Mouse (Mus musculus): ENCODE data around the gene Trp53bp2. TPM values are rescaled to one million over a fixed set of nuclear protein-coding genes. Genes with fewer than 3 reads are reported as not detected.

Trp53bp2 gene
- polyA plus RNA-seq, 1 experiment: 5.4 TPM

DNA sequence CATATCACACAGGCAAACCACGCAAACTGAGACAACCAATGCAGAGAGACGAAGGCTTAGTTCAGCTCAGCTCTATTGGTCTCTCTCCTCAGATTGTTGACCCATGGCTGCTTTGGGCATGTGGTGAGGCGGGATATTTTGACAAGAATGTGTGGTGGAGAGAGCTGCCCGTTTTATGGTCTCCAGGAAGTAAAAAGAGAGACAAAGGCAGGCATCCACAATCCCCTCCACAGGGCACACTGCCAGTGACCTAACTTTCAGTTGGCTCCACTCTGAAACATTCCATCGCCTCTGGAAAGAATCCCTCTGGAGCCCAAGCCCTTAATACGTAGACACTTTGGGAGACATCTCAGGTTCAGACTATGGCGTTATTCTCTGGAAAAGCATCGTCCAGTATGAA is 10.8 kb upstream of the Trp53bp2 start:
- 84% methylated on average over 8 of the region's 8 CpGs for WGBS
- no peak for TF ChIP-seq CTCF (IDR thresholded peaks at IDR 0.05; ENCODE audit: control insufficient read depth, insufficient read depth, low read length)
- Histone ChIP-seq H3K4me3 (replicated peaks; ENCODE audit: control insufficient read depth, low read depth, low read length) (no peak overlapping the region), H3K4me1 (ENCODE audit: control insufficient read depth, insufficient read depth, low read length) (no peaks in the 10 kb centered on the region; the same call in 1 of the 2 replicates), H3K27ac (ENCODE audit: control insufficient read depth, insufficient read depth, low read depth, low read length, poor library complexity) (no peak overlapping the region; the same call in 1 of the 2 replicates)

DNA sequence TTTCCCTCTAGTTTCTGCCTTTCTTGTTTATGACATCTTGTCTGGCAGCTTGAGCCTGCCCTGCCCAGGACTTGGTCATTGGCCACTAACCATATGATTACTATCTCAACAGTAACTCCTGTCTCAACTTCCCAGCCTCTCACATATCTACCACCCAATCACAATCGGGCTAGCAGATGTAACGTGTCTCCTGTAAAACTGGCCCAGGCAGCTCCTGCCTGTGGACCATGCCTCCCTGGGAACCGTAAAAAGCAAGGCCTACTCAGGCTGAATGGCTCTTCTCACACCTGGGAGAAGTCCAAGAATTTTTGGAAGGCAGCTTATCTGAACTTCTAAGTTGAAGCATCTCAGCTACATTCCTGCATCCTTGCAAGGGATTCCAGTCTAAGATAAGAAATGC is 10.2 kb upstream of the Trp53bp2 start:
- TF ChIP-seq POLR2A (IDR thresholded peaks at IDR 0.05; ENCODE audit: borderline replicate concordance, control insufficient read depth, low read depth, low read length): no peak
- TF ChIP-seq CTCF (IDR thresholded peaks at IDR 0.05; ENCODE audit: control insufficient read depth, insufficient read depth, low read length): no peak
- 65% methylated on average over 3 of the region's 3 CpGs for WGBS
- Histone ChIP-seq H3K27ac (ENCODE audit: control insufficient read depth, insufficient read depth, low read depth, low read length, poor library complexity) (no peak overlapping the region), H3K4me3 (replicated peaks; ENCODE audit: control insufficient read depth, low read depth, low read length) (no peak overlapping the region), H3K4me1 (ENCODE audit: control insufficient read depth, insufficient read depth, low read length) (no peaks in the 10 kb centered on the region; the same call in 1 of the 2 replicates)

DNA sequence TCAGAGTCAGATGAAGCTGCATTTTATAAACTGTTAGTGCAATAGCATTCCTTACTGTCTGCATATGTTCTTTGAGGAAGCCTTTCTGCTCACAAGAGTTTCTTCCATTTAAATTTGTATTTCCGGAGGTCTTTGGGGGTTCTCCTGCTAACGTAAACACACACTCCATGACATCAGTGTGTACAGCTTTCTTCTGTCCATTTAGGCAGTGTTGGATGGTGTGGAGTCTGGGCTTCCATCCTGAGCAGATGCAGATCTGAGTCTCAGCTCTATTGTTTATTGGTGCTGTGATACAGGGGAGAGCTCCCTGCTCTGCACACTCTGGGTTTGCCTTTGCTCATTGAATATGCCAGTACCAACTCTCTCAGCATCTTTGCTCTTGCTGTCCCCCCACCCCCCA is 9.8 kb upstream of the Trp53bp2 start:
- no peak for TF ChIP-seq POLR2A (IDR thresholded peaks at IDR 0.05; ENCODE audit: borderline replicate concordance, control insufficient read depth, low read depth, low read length)
- TF ChIP-seq CTCF (IDR thresholded peaks at IDR 0.05; ENCODE audit: control insufficient read depth, insufficient read depth, low read length): no peak
- Histone ChIP-seq H3K27ac (ENCODE audit: control insufficient read depth, insufficient read depth, low read depth, low read length, poor library complexity) (no peak overlapping the region), H3K4me3 (replicated peaks; ENCODE audit: control insufficient read depth, low read depth, low read length) (no peak overlapping the region), H3K4me1 (ENCODE audit: control insufficient read depth, insufficient read depth, low read length) (no peaks in the 10 kb centered on the region; the same call in 1 of the 2 replicates)
- 89% methylated on average over 2 of the region's 2 CpGs for WGBS

DNA sequence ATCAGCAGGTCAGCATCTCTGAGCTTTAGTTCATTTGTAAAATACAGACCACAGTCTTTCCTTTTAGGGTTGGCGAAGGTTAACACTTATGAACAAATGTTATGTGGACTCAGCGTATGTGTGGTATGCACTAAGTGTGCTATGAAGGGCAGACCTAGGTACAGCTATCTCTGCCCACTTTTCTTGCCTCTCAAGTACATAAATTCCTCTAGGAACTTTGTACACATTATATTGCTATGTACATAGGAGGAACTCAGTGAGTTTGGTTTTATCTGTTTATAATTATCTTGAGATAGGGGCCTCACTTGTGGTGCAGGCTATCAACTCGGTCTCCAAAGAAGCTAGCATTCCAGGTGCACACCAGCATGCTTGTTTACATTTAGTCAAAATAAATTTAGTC is 9.1 kb upstream of the Trp53bp2 start:
- H3K4me3 ChIP-seq (replicated peaks; ENCODE audit: control insufficient read depth, low read depth, low read length): no peak overlapping the region
- WGBS: 84% methylated on average over 3 of the region's 3 CpGs
- no peak for TF ChIP-seq POLR2A (IDR thresholded peaks at IDR 0.05; ENCODE audit: borderline replicate concordance, control insufficient read depth, low read depth, low read length)
- TF ChIP-seq CTCF (IDR thresholded peaks at IDR 0.05; ENCODE audit: control insufficient read depth, insufficient read depth, low read length): no peak
- H3K27ac ChIP-seq (ENCODE audit: control insufficient read depth, insufficient read depth, low read depth, low read length, poor library complexity): no peak overlapping the region
- no peaks in the 10 kb centered on the region; the same call in 1 of the 2 replicates for H3K4me1 ChIP-seq (ENCODE audit: control insufficient read depth, insufficient read depth, low read length)

DNA sequence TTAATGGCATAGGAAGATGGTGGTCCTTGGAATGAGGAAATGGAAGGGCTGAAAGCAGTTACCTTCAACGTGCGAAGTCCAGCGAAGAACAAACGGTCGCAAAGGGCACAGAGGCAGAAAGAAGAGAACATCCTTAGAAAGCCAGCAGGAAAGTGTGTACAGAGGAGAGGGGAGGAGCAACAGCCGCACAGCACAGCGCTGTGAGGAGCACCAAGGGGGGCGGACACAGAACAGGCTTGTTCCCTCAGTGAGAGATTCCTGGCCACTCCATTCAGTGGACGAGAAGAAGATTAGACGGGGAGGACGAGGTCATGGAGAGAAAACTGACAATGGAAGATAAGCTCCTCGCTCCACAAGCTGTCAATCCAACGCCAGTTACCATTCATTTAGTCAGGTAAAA is 5.9 kb upstream of the Trp53bp2 start:
- 81% methylated on average over 13 of the region's 13 CpGs for WGBS

DNA sequence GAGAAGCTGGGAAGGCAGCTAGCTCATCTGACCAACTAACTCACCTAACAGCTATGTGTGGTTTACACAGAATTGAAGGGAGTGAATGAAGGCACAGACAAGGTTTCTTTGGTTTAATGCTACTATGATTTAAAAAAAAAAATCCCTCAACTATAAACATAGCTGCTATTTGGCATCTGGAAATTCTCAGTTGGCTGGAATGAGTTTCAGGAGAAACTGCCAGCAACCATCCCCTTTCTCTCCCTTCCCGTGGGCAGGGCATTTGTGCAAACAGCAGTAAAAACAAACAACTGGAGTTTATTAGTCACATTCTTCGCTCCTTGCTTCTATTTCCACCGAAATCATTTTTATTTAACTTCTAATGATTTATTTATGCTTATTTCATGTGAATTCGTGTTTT is 2.4 kb upstream of the Trp53bp2 start:
- Histone ChIP-seq H3K4me3 (replicated peaks; ENCODE audit: control insufficient read depth, low read depth, low read length) (no peak overlapping the region), H3K4me1 (ENCODE audit: control insufficient read depth, insufficient read depth, low read length) (no peaks in the 10 kb centered on the region; the same call in 1 of the 2 replicates), H3K27ac (ENCODE audit: control insufficient read depth, insufficient read depth, low read depth, low read length, poor library complexity) (no peak overlapping the region)
- WGBS: 77% methylated on average over 4 of the region's 4 CpGs
- no peak for TF ChIP-seq POLR2A (IDR thresholded peaks at IDR 0.05; ENCODE audit: borderline replicate concordance, control insufficient read depth, low read depth, low read length)
- no peak for TF ChIP-seq CTCF (IDR thresholded peaks at IDR 0.05; ENCODE audit: control insufficient read depth, insufficient read depth, low read length)

More for the DNA sequence above, 5.9 kb upstream of the Trp53bp2 start:
- no peak overlapping the region for H3K4me3 ChIP-seq (replicated peaks; ENCODE audit: control insufficient read depth, low read depth, low read length)
- no peaks in the 10 kb centered on the region; the same call in 1 of the 2 replicates for H3K4me1 ChIP-seq (ENCODE audit: control insufficient read depth, insufficient read depth, low read length)
- no peak overlapping the region for H3K27ac ChIP-seq (ENCODE audit: control insufficient read depth, insufficient read depth, low read depth, low read length, poor library complexity)
- TF ChIP-seq POLR2A (IDR thresholded peaks at IDR 0.05; ENCODE audit: borderline replicate concordance, control insufficient read depth, low read depth, low read length): no peak
- no peak for TF ChIP-seq CTCF (IDR thresholded peaks at IDR 0.05; ENCODE audit: control insufficient read depth, insufficient read depth, low read length)

DNA sequence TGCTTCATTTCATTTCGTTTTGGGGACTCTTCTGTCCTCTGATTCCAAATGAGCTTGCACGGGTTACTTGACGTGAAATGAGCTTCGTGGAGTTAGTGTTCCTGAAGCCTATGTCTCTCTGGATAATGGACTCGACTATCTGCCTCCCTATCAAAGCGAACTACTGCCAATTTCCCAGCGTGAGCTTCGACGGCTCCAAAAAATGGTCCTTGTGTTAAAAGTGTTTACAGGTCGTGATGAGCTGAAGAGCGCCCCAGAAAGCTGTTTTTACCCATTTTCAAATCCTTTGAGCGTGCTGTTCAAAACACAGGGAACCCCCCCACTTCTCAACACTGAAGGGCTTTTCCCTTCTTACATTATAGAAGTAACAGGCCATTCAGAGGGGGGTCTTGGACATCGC is 729 bp upstream of the Trp53bp2 start:
- H3K4me3 ChIP-seq (replicated peaks; ENCODE audit: control insufficient read depth, low read depth, low read length): peak overlapping the region; percentile 70
- TF ChIP-seq CTCF (IDR thresholded peaks at IDR 0.05; ENCODE audit: control insufficient read depth, insufficient read depth, low read length) (no peak), POLR2A (IDR thresholded peaks at IDR 0.05; ENCODE audit: borderline replicate concordance, control insufficient read depth, low read depth, low read length) (no peak)
- peak overlapping the region; percentile 43; the same call in 1 of the 2 replicates for H3K27ac ChIP-seq (ENCODE audit: control insufficient read depth, insufficient read depth, low read depth, low read length, poor library complexity)
- H3K4me1 ChIP-seq (ENCODE audit: control insufficient read depth, insufficient read depth, low read length): no peaks in the 10 kb centered on the region; the same call in 1 of the 2 replicates
- 4% methylated on average over 13 of the region's 13 CpGs for WGBS

DNA sequence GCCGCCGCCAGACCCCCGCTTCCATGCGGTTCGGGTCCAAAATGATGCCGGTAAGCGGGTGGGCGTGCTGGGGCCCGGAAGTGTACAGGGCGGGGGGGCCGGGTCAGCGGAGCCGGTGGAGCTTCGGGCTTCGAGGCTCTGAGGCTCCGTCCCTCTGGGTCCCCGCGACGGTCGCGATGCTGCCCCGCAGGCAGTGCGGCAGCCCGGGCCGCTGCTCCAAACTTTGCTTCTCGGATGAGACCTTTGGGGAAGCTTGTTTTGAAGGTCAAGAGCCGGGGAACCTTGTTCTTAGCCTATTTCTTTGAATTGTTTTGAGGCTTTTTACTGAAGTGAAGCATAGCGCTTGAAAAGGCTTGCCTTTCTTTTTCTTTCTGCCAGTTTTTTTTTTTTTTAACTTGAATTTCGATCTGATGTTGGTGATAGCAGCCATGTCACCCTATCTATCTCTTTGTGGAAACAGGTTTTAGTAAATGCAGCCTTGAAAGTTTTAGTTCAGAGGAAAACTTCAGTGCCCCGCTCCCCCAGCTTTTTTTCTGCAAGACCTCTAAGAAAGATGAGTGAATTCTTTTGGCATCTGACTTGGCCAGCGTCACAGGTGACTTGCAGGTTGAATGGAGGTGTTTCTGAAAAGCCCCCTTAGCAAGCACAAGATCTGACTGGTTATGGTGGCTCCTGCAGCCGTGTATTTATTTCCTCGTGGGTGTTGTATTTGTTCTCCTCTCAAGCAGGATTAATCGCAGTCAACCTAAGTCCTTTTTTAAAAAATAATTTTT is 615 bp downstream of the Trp53bp2 start:
- TF ChIP-seq CTCF (IDR thresholded peaks at IDR 0.05; ENCODE audit: control insufficient read depth, insufficient read depth, low read length): no peak
- TF ChIP-seq POLR2A (IDR thresholded peaks at IDR 0.05; ENCODE audit: borderline replicate concordance, control insufficient read depth, low read depth, low read length): no peak
- H3K4me1 ChIP-seq (ENCODE audit: control insufficient read depth, insufficient read depth, low read length): no peaks in the 10 kb centered on the region; the same call in 1 of the 2 replicates
- peak overlapping the region; percentile 84 for H3K27ac ChIP-seq (ENCODE audit: control insufficient read depth, insufficient read depth, low read depth, low read length, poor library complexity)
- H3K4me3 ChIP-seq (replicated peaks; ENCODE audit: control insufficient read depth, low read depth, low read length): peak overlapping the region; percentile 78
- whole genome bisulfite sequencing: 3% methylated on average over 34 of the region's 34 CpGs
